In the genomic region with DNA sequence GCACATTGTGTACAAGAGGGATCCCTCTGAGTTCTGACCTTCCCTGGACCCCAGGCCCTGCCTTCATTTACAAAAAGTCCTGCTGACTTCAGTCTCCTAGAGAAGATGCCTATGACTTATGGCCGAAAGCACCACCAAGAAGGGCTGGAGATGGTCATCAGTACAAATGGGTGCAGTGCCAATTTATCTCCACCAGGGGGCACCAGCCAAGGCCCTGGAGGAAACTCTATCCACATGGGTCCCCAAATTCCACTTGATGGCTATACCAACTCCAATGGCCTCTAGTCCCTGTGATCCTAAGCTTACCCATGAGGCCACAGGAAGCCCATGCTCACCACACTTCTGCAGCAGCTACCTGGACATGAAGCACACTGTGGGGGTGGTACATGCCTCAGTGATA, we compare ENCODE assay signal across 9 mouse cellular contexts.
DNase-seq lines count a peak whose midpoint lies in the region; ATAC-seq and TF ChIP-seq lines count a peak whose summit lies in the region.
"Had no signal": no experiment of that assay in that cellular context is flagged by ENCODE, and none has a peak within 500 bp of the region (broad histone marks: within the 10 kb centered on the region; RNA-seq: fewer than 3 reads in every experiment).

No protein-coding gene starts in this region.

- H3K9me3 ChIP-seq in hindbrain, postnatal 0 days (ENCODE audit: low read length) = no peaks in the 10 kb centered on the region
- H3K9me3 ChIP-seq in hindbrain, embryonic 16.5 days (ENCODE audit: control insufficient read depth, low read length) = peaks cover 2% of the 10 kb centered on the region; the same call in 1 of the 2 replicates
- no peaks in the 10 kb centered on the region for H3K9me3 ChIP-seq in heart, postnatal 0 days (replicated peaks; ENCODE audit: control insufficient read depth, low read length)
- no peaks in the 10 kb centered on the region for H3K9me3 ChIP-seq in forebrain, embryonic 10.5 days
- H3K9me3 ChIP-seq: embryonic facial prominence, embryonic 12.5 days had no signal

- H3K4me2 ChIP-seq in hindbrain, postnatal 0 days (ENCODE audit: low read depth, low read length) = no peak overlapping the region
- H3K4me2 ChIP-seq in hindbrain, embryonic 16.5 days (ENCODE audit: low read length) = no peak overlapping the region
- no peak overlapping the region for H3K4me2 ChIP-seq in heart, postnatal 0 days (ENCODE audit: low read depth, low read length)
- H3K4me2 ChIP-seq: embryonic facial prominence, embryonic 12.5 days had no signal

- peak; percentile 68 for TF ChIP-seq CTCF in hindbrain, postnatal 0 days (IDR thresholded peaks at IDR 0.05; ENCODE audit: low read depth)
- TF ChIP-seq CTCF in heart, postnatal 0 days (IDR thresholded peaks at IDR 0.05; ENCODE audit: low read depth) = peak; percentile 67

- no peaks in the 10 kb centered on the region for H3K27me3 ChIP-seq in hindbrain, postnatal 0 days (ENCODE audit: insufficient read depth, low read length)
- no peaks in the 10 kb centered on the region for H3K27me3 ChIP-seq in hindbrain, embryonic 16.5 days (replicated peaks; ENCODE audit: control insufficient read depth, insufficient read depth, low read length)
- H3K27me3 ChIP-seq in heart, postnatal 0 days (ENCODE audit: control insufficient read depth, insufficient read depth, low read length) = no peaks in the 10 kb centered on the region
- H3K27me3 ChIP-seq in forebrain, embryonic 10.5 days (ENCODE audit: poor library complexity, severe bottlenecking) = no peaks in the 10 kb centered on the region
- H3K27me3 ChIP-seq: embryonic facial prominence, embryonic 12.5 days had no signal

- 89% methylated on average over 1 of the region's 1 CpGs for WGBS in hindbrain, postnatal 0 days
- 86% methylated on average over 1 of the region's 1 CpGs for WGBS in hindbrain, embryonic 16.5 days
- WGBS in heart, postnatal 0 days = 90% methylated on average over 1 of the region's 1 CpGs
- 88% methylated on average over 1 of the region's 1 CpGs for WGBS in forebrain, embryonic 10.5 days

- H3K27ac ChIP-seq in hindbrain, postnatal 0 days = no peak overlapping the region
- no peak overlapping the region for H3K27ac ChIP-seq in hindbrain, embryonic 16.5 days (ENCODE audit: low read depth, low read length)
- no peak overlapping the region for H3K27ac ChIP-seq in heart, postnatal 0 days (ENCODE audit: low read depth)
- no peak overlapping the region for H3K27ac ChIP-seq in forebrain, embryonic 10.5 days
- H3K27ac ChIP-seq: embryonic facial prominence, embryonic 12.5 days had no signal

- no peak for TF ChIP-seq EP300 in heart, postnatal 0 days (IDR thresholded peaks at IDR 0.05; ENCODE audit: low read depth)

- H3K4me3 ChIP-seq in hindbrain, postnatal 0 days (ENCODE audit: low read length) = no peak overlapping the region
- H3K4me3 ChIP-seq in hindbrain, embryonic 16.5 days (ENCODE audit: low read length) = no peak overlapping the region
- no peak overlapping the region for H3K4me3 ChIP-seq in heart, postnatal 0 days (ENCODE audit: low read depth, low read length)
- no peak overlapping the region for H3K4me3 ChIP-seq in forebrain, embryonic 10.5 days
- H3K4me3 ChIP-seq: embryonic facial prominence, embryonic 12.5 days had no signal

- no peak overlapping the region for H3K9ac ChIP-seq in hindbrain, postnatal 0 days (replicated peaks; ENCODE audit: low read length)
- H3K9ac ChIP-seq in hindbrain, embryonic 16.5 days (ENCODE audit: low read depth, low read length) = no peak overlapping the region
- no peak overlapping the region for H3K9ac ChIP-seq in heart, postnatal 0 days (replicated peaks; ENCODE audit: low read depth, low read length)
- H3K9ac ChIP-seq: embryonic facial prominence, embryonic 12.5 days had no signal

- DNase-seq in hindbrain, postnatal 0 days (ENCODE audit: low spot score) = no peak
- DNase-seq in CD4-positive helper T cell, adult 2 months (ENCODE audit: low read depth, low spot score) = peak; percentile 25
- peak; percentile 35 for DNase-seq in adrenal gland, adult 8-10 months
- no peak for DNase-seq in heart, postnatal 0 days (ENCODE audit: low spot score)
- peak; percentile 75 for DNase-seq in lung, postnatal 36 days
- no peak for DNase-seq in left cerebral cortex, adult 11 months (ENCODE audit: low spot score)
- no peak for DNase-seq in forebrain, embryonic 10.5 days (ENCODE audit: extremely low spot score, low spot score)

- peaks cover 13% of the 10 kb centered on the region; the same call in 1 of the 2 replicates for H3K4me1 ChIP-seq in hindbrain, postnatal 0 days (ENCODE audit: insufficient read depth, low read length)
- peaks cover 20% of the 10 kb centered on the region for H3K4me1 ChIP-seq in hindbrain, embryonic 16.5 days (ENCODE audit: control insufficient read depth, insufficient read depth, low read depth, low read length)
- H3K4me1 ChIP-seq in heart, postnatal 0 days (ENCODE audit: control insufficient read depth, insufficient read depth) = peaks cover 28% of the 10 kb centered on the region
- H3K4me1 ChIP-seq in forebrain, embryonic 10.5 days = peaks cover 28% of the 10 kb centered on the region

- H3K36me3 ChIP-seq in hindbrain, postnatal 0 days (ENCODE audit: insufficient read depth, low read length) = no peaks in the 10 kb centered on the region
- H3K36me3 ChIP-seq in hindbrain, embryonic 16.5 days (ENCODE audit: control insufficient read depth, insufficient read depth, low read length) = no peaks in the 10 kb centered on the region
- H3K36me3 ChIP-seq in heart, postnatal 0 days (replicated peaks; ENCODE audit: control insufficient read depth, insufficient read depth, low read length) = peaks cover 5% of the 10 kb centered on the region; the same call in 1 of the 2 replicates
- H3K36me3 ChIP-seq in forebrain, embryonic 10.5 days (replicated peaks) = no peaks in the 10 kb centered on the region

- no peak for ATAC-seq in hindbrain, postnatal 0 days
- no peak for ATAC-seq in hindbrain, embryonic 16.5 days
- ATAC-seq in heart, postnatal 0 days (ENCODE audit: insufficient read depth, low read depth) = no peak

Comparison
In these comparisons a context has a peak if more than half of its experiments do, and no peak if none do; other contexts are left out.
1. DNase-seq: peak in CD4-positive helper T cell, adult 2 months (single experiment), adrenal gland, adult 8-10 months (single experiment) and lung, postnatal 36 days (single experiment); none in hindbrain, postnatal 0 days (single experiment), heart, postnatal 0 days (single experiment), left cerebral cortex, adult 11 months (single experiment) and forebrain, embryonic 10.5 days (single experiment).